Mouse (Mus musculus) right cerebral cortex, postnatal 4 days (tissue): Measurements from ENCODE around the gene Tedc1.

ENCODE experiments used
- DNase-seq: peaks from one replicate; pipeline ENCODE4 v3.0.0-alpha.2; 2022

Tedc1 gene

DNA sequence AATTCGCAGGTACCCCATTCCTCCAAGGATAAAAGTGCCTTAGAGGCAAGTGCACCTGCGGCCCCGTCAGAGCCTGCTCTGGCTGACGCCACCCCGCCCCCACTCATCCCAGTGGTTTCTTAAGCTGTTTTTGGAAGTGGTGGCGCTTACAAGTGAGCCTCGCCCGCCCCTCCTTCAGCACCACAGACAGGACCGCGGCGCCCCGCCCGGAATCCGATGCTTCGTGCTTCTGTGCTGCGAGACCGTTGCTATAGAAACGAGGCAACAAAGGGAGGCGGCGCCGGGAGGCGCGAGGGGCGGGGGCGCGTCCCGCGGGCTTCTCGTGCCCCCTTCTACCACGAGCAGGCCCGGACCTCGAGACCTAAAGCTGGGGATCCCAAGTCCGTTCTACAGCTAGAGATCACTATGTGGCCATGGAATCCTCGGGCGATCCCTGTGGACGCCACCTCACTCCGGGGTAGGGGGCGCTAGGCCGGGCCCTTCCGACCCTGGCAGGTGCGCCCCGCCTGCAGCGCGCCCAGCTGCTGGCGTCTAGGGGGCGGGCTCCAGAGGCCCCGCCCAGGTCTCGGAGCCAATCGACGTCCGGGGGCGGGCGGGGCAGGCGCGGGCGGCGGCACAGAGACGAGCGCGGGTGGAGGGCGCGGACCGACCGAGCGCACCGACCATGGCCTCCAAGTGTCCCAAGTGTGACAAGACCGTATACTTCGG is 16.2 kb upstream of the Tedc1 start, which contains the start of gene Crip2:
TSS of gene Crip2 (plus strand) at position 329 of the 708 bp plus-strand sequence.
- peak; percentile 88 for DNase-seq

DNA sequence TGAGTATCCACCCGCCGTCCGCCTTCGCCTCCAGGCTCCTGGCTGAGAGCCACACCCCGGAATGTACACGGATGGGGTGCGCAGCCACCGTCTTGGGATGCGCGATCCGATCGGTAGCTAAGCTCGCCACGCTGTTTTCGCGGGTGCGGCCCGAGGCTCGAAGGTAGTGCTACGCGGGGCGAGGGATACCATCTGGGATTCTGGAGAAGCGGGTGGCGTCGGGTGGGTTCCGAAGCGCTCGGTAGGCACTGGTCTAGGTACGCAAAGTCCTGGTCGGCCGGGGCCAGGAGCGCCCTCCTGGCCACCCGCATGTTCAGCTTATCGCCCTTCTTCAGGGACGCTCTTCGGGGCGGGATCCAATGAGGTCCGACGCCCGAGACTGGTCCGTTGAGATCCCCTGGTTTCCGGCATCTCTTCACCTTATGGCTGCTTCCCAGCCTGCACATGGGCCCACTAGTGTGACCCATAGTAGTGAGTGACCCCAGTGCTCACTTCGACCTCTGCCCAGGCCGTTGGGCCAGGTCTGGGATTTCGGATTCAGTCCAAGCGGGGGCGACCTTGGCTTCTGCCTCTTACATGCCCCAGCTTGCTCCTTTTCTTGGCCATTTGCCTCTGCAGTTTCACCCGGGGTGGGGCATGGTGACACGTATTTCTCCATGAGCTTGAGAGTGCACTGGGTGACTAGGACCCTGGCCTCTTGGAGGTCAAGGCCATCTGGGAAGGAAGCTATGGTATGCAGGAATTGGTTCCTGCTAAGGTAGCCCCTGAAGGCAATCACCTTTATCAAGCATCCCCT is 15.4 kb upstream of the Tedc1 start:
- DNase-seq = no peak

DNA sequence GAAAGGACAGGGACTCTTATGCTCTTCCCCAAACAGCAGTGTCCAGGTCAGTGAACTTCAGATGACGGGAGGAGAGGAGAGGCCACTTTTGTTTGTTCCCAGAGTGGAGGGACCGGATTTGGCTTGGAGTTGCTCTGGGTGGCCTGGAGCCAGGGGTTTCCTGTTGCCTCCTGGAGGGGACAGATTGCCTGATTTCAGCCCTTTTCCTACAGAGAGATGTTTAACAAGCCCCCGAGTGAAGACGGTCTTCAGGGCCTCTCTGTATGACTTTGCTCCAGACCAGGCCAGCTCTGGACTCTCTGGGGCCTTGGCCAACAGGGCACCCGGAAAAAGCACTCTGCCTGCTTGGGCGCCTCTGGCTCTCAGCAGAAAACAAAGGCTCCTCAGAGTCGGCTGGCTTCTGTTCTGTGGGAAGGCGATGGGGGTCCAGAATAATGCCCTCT is 14.7 kb upstream of the Tedc1 start:
- DNase-seq = peak; percentile 52

DNA sequence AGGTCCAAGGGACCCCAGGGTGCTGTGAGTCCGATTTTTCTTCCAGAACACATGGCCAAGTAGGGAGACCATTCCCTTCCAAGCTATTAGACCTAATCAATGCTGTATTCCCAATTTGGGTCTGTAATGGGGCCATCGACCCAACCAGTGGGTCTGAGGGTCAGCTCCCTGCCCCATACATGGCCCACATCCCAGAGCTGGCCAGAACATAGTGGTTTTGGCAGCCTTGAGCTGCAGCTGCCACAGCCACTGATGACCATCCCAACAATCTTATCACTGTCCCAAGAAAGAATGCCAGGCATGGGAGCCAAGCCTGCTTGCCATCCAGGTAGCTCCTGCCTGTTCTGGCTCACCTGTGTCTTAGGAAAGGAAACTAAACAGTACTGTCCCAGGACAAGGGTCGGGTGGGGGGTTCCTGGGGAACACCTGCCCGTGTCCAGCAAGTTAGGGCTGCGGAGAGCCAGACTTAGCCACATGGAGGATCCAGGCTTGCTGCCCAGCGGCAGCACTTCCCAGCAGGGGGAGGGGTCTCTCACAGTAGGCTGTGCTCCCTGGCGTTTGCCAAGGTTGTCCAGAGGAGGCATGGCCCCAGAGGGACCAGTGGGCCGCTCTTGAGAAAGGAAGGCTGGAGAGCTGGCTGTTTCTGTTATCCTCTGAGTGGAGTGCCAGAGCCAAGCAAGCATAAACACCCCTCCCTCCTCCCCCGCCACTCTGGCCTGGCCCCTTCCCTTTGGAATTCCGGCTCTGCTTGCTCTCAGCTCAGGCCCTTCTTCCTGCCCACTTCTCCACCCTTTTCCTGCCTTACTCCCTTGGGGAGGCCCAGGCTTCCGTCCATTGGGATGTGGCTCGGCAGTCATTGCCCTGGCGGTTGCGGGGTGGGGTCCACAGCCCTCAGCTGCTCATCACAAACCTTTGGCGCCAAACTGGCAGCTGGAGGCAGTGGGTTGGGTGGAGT is 13.9 kb upstream of the Tedc1 start:
- peak; percentile 58 for DNase-seq

DNA sequence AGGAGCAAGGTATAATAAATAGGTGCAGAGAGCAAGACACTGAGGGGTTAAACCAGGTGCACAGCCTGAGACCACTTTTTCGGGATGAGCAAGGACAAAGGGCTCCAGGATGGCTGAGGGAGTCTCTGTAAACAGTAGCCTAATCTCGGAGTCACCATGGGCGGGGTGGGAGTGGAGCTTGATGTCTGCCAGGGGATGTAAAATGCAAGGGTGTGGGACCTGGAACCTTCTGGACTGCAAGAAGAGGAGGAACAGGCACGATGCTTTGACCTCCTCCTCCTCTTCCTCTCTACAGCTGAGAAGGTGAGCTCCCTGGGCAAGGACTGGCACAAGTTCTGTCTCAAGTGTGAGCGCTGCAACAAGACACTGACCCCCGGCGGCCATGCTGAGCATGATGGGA is 13.1 kb upstream of the Tedc1 start:
- DNase-seq = no peak

DNA sequence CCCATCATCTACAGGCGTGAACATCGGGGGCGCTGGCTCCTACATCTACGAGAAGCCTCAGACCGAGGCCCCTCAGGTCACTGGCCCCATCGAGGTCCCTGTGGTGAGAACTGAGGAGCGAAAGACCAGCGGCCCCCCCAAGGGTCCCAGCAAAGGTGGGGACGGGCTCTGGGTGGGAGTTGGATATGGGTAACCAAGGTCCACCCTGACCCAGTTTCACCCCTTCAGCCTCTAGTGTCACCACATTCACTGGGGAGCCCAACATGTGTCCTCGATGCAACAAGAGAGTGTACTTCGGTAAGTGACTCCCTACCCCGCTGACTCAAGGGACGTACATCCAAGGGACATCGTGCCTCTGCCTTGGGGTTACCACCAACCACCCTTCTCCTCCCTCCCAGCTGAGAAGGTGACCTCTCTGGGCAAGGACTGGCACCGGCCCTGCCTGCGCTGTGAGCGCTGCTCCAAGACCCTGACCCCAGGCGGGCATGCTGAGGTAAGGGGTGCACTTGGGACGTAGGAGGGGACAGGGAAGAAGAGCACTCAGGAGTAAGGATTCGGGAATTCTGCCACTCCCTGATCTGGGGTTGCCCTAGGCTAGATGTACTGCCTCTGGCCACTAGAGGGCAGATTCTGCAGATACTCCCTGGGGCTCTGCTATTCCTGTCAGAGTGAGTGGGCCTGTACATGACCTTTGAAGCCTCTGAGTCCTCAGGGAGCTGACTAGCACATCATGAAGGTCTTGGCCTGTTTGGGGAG is 12.0 kb upstream of the Tedc1 start:
- DNase-seq = no peak

DNA sequence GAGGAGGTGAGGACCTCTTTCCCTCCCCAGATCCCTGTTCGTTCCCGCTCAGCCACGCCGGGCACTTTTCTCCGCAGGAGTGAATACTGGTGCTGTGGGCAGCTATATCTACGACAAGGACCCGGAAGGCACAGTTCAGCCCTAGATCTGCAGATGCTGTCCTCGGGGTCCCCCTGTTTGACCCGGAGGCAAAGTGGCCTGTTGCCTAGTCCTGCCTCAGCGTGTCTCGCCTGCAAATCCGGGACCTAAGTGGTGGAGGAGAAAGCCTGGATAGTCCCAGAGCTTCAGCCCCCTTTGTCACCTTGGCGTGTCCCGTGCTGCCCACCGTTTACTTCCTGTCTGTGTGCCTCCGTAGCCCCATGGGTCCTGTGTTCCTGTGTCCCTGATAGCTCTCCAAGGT is 11.3 kb upstream of the Tedc1 start:
- no peak for DNase-seq

DNA sequence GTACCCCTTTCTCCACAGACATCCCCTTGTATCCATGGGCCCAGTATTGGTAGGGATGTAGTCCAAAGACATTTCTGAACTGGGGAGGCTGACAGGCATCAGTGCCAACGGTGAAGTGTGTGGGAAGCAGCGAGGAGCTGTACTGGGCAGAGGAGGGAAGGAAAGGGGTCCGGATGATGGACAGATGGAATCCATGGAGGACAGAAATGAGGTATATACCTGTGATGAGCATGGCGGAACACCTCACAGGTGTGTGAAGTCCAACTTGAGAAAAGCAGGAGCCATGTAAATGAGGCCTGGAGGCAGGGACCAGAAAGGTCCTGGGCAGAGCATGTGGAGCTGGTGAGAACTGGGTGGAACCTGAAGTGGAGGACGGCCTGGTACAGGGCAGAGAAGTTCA is 10.6 kb upstream of the Tedc1 start:
- no peak for DNase-seq

DNA sequence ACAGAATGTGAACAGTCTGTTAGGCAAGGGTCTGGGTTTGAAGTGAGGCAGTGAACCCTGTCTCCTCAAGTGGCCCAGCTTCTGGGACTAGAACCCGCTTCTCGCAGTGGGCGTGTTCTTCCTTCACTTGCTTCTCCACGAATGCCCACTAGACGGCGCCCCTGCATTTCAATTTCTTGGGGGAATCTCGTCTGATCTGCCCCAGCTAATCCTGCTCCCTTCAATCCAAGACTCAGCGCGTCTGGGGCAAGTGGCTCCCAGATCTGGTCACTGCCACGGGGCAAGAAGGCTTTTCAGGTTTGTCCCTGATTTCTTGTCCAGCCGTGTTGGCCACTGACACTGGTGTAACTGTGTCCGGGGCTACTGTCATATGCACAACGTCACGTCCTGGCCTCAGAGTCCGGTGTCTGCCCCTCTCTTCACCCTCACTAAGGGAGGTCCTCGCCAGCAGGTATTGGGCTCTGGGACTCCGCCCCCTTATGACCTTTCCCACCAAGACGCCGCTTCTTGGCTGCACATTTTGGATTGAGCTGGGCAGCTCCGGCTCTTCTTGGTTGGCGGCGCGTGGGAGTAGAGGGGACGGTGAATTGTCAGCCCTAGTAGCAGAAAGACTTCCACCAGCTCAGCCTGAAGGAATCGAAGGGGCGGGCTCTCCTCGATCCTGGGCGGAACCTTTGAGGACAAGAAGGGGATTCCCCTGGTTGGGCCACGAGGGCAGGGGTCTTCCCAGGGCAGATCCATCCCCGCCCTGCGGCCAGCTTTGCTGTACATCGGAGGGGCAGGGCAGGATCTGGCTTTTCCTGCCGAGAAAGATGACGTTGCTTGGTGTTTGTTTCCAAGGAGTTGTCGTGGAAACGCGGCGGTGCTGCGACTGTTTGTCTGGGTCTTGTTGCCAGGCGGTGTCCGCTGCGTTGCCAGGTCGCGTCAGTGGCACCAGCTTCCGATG is 9.8 kb upstream of the Tedc1 start, which contains the start of gene Crip1:
TSS of gene Crip1 (plus strand) at position 205 of the 946 bp plus-strand sequence.
- DNase-seq = peak; percentile 84

DNA sequence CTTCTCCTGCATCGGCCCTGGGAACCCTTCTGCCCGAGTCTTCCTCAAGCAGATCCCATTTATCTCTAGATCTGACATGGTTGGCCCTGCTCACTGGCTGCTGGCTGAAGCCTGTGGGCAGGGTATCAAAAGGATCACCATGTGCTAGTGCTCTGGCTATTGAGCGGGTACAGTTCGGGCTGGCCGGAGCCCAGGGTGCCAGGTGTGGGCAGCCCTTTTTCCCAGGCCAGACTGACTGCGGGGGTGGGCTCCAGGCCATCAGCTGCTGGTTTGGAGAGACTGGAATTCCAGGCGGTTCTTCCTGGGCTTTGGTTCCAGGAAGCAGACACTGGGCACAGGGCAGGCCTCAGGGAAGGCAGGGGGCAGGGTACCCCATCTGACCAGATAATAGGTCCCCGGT is 8.7 kb upstream of the Tedc1 start:
- no peak for DNase-seq

DNA sequence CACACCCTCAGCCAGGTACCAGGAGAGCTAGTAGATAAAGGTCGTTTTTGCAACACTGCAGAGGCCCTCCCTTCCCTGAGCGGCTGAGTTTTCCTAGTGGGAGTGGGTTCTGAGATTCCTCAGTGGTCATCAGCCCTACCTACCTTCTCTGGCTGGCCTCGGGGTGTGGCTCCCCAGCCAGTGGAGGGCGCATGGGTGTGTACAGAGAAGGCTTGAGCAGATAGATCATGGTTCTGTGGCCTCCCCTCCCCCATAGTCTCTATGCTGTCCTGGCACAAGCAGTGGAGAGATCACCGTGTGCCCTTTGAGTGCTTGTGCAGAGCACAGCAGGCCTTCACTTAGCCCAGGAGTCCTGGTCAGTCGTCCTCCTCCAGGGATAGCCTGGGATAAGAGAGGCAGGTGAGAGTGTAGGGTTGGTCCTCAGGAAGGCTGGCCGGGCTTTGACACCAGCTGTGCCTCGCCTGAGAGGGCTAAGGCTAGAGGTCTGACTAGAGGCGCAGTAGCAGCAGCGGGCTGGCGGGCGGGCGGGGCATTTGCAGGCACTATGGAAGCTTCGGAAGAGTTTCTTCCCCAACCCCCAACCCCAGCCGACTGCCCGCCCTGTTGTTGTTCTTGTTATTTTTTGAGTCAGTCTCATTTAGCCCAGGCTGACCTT is 7.7 kb upstream of the Tedc1 start:
- no peak for DNase-seq

DNA sequence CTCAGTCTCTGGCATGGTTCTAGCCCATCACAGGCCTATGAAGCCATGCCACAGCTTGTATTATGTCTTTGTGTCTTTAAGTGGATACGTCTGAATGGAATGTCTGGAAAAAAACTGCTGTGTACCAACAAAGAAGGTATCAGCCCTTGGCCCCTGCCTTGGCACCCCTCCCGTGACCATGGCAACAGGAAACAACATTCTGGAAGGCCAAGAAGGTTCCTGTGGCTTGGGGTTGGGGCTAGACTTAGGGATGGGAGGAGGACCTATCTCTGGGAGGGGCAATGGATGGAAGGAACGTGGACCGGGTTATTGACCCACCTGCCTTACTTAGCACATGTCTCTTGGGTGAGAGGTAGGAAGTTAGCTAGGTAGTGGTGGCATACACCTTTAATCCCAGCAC is 6.9 kb upstream of the Tedc1 start:
- DNase-seq = no peak

DNA sequence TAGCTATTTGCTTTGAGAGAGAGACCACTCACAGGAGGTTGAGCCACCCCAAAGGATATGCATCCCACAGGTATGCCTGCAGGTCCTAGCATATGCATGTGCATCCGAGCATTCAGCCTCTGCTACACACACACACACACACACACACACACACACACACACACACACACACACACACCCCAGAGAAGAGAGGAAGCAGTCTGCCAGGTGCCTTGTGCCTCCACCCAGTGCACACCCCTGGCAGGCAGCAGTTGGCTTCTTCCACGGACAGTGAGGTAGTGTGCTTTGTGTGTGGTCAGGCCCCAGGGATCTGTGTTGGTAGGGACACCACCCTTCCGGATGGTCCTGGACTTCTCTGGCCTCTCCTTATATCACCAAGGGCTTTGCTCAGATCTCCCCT is 6.3 kb upstream of the Tedc1 start:
- DNase-seq = no peak

DNA sequence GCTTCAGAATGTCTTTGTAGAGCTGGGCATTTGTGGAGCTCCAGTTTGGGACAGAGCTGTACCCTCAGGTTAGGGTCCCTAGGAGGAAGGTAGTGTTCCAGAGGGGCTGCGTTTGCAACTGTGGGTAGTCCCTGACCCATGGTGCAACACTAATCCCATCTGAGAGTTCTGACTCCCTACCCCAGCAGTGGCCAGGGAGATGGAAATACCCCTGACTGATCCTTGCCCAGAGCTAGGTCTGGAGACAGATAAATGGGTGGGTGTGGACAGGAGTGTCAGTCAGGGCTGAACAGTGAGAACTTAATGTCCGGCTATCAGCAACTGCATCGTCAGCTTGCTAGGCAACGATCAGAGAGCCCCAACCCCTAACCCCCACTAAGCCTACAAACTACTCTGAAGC is 5.6 kb upstream of the Tedc1 start:
- DNase-seq = no peak

DNA sequence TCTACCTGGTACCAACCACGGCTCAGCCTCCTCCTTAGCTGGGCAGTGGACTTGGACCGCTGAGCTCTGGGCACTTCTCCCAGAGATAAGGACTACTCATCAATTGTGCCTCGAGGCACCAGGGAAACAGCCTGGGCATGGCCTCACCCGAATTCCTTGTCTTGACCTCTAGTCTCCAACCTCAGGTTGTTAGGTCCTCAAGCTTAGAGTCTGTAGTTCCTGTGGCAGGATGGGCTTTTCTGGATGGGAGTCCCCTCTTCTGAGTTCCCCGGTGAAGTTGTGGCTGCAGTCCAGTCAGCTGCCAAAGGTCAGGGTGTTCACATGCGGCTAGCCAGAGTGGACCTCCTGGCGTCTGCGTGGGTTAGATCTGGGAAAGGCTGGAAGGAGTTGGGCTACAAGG is 5.2 kb upstream of the Tedc1 start:
- DNase-seq = no peak

DNA sequence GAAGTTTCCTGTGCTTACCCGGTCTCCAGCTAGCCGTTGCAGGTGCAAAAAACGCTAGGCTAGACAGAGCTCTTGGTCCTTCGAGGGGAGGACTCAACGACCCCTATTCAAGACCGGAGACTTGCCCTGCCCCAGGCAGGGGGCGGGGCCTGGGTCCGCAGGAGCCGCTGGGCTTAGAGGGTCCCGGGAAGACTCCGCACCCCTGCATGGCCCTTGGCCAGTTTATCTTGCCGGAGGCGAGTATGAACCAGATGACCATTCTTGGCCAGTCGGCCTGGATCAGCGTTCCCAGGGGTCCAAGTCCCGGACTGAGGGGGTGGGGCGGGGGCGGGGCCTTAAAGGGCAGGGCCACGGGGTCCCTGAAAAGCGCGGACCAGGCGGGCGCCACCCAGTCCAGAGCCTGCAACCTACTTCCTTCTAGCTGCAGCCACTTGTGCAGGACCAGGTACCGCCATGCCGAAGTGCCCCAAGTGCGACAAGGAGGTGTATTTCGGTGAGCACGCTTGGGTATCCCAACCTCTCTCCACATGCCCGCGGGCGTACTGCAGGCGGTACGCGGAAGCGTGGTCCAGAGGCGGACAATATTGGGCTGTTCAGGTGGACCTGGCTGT is 4.5 kb upstream of the Tedc1 start:
- no peak for DNase-seq

DNA sequence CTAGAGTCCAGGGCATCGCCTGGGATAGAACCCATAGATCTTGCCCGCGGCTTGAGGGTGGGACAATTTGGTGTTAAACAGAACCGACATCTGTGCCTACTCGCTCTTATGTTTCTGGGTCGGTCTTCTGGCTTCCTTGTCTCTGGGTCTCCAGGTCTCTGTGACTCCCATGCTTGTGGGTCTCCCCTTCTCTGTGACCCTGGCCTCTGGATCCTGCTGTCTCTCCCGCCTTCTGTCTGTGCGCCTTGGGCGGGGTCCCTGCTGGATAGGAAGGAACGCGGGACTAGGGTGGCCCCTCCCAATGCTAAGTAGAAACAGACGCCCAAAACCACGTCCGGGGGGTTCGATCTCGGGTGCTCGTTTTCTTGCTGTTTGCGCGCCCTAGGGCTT is 4.0 kb upstream of the Tedc1 start:
- DNase-seq = no peak

DNA sequence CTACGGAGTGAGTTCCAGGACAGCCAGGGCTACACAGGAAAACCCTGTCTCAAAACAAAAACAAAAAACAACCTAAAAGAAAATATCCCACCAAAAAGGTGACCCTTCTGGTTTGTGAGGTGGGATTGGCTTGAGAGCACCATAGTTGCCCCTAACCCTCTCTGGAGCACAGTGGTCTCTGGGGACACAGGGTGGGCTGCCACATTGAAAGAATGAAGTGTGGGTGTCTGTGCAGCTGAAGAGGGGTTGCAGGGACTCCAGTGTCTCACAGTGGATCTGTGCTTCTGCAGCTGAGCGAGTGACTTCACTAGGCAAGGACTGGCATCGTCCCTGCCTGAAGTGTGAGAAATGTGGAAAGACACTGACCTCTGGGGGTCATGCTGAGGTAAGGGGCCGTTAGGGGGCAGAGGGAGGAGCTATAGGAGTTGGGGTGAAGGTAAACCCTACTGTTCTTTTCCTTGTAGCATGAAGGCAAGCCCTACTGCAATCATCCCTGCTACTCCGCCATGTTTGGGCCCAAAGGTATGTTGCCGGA is 3.2 kb upstream of the Tedc1 start:
- no peak for DNase-seq

DNA sequence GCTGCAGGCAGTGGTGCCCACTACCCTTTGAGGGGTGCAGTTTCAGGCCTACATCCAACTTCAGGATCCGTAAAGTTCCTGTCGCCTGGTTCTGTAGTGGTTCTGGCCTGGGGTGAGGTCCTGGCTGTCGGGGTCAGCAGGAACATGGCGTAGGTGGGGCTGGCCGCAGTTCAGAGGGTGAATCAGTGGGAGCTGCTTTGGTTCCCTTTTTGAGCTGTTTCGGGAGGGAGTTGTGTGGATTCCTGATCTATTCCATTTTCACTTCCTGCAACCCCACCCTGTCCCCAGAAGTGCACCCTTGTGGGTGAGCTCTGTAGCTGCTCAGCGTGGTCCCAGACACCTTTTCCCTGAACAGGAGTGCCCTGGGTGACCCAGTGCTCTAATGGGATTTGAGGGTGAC is 2.2 kb upstream of the Tedc1 start:
- DNase-seq = no peak

DNA sequence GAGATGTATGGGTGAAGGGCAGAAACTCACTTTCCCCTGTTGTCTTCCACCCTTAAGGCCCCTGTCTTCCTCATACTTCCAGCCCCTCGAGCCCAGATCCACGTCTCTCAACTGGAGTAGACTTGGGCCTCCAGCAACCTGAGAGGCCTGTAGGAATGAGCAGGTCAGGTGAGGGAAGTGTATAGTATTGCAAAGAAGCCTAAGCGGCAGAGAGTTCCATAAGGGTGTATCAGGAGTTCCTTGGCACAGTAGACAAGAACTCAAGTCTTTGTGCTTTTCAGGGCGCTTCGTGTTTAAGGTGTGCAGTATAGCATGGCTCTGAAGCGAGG is 1.5 kb upstream of the Tedc1 start:
- DNase-seq = no peak
